Mouse (Mus musculus): ENCODE data around the gene 2610001J05Rik. TPM values are rescaled to one million over a fixed set of nuclear protein-coding genes. Genes with fewer than 3 reads are reported as not detected.
A peak's percentile ranks its signal among the peaks of the same experiment; 100 is the strongest.
"Not testable (repeated sequence)": the region's sequence is repeated elsewhere in the genome, so short reads cannot be mapped to it uniquely, and the experiment has no call there.

2610001J05Rik gene
- 10 to 100 TPM; 41.2 to 42.1 TPM for total RNA-seq (2021)
- long read RNA-seq, experiment 1, transcript 2610001J05Rik-203 (1 exons, 1,606 nt) = major isoform, 21 of 38 reads
- long read RNA-seq, experiment 1, transcript 2610001J05Rik-201 (3 exons, 3,177 nt) = minor isoform, 15 of 38 reads
- long read RNA-seq, experiment 1, partial matches to known transcripts = 0 of 38 reads
- long read RNA-seq, experiment 1, other reads (novel, unspliced or antisense) = 2 of 38 reads
- long read RNA-seq, experiment 2, transcript 2610001J05Rik-203 (1 exons, 1,606 nt) = major isoform, 15 of 30 reads
- long read RNA-seq, experiment 2, transcript 2610001J05Rik-201 (3 exons, 3,177 nt) = minor isoform, 13 of 30 reads
- long read RNA-seq, experiment 2, partial matches to known transcripts = 0 of 30 reads
- long read RNA-seq, experiment 2, other reads (novel, unspliced or antisense) = 2 of 30 reads

- DNase-seq (ENCODE audit: low spot score in 2 of 2) = peak; percentile 46 to 76
These were observed at the start of gene 2610001J05Rik for GRCm38 (mm10) chr6:13870919-13871624. 2610001J05Rik (minus strand) TSS chr6:13871518.

- DNase-seq (ENCODE audit: low spot score in 2 of 2) = no peak
These were observed 38.6 kb upstream of the 2610001J05Rik start for GRCm38 (mm10) chr6:13909762-13910537.

GRCm38 (mm10) chr6:13902941-13903627 lies 31.8 kb upstream of the 2610001J05Rik start:
- no peak for DNase-seq (ENCODE audit: low spot score in 2 of 2)

GRCm38 (mm10) chr6:13884877-13885592 lies 13.7 kb upstream of the 2610001J05Rik start:
- DNase-seq (ENCODE audit: low spot score in 2 of 2) = no peak

- DNase-seq (ENCODE audit: low spot score in 2 of 2) = no peak
These were observed 11.6 kb upstream of the 2610001J05Rik start for GRCm38 (mm10) chr6:13882919-13883318.

GRCm38 (mm10) chr6:13873959-13874358 lies 2.6 kb upstream of the 2610001J05Rik start:
- DNase-seq (ENCODE audit: low spot score in 2 of 2) = no peak

GRCm38 (mm10) chr6:13872076-13872475 lies 758 bp upstream of the 2610001J05Rik start:
- DNase-seq (ENCODE audit: low spot score in 2 of 2) = no peak

GRCm38 (mm10) chr6:13871625-13871958 lies 274 bp upstream of the 2610001J05Rik start:
- no peak for DNase-seq (ENCODE audit: low spot score in 2 of 2)

GRCm38 (mm10) chr6:13870289-13870741 lies 1.0 kb downstream of the 2610001J05Rik start:
- no peak for DNase-seq (ENCODE audit: low spot score in 2 of 2)

- DNase-seq (ENCODE audit: low spot score in 2 of 2) = no peak
These were observed 10.7 kb downstream of the 2610001J05Rik start for GRCm38 (mm10) chr6:13860596-13860995.

- no peak for DNase-seq (ENCODE audit: low spot score in 2 of 2)
These were observed 11.3 kb downstream of the 2610001J05Rik start for GRCm38 (mm10) chr6:13859877-13860585.

- DNase-seq (ENCODE audit: low spot score in 2 of 2) = no peak
These were observed 17.1 kb downstream of the 2610001J05Rik start for GRCm38 (mm10) chr6:13854230-13854629.

GRCm38 (mm10) chr6:13853244-13853643 lies 18.1 kb downstream of the 2610001J05Rik start:
- DNase-seq (ENCODE audit: low spot score in 2 of 2) = no peak

- DNase-seq (ENCODE audit: low spot score in 2 of 2) = not testable (repeated sequence)
These were observed 25.3 kb downstream of the 2610001J05Rik start for GRCm38 (mm10) chr6:13846031-13846430.

GRCm38 (mm10) chr6:13839345-13840054 lies 31.8 kb downstream of the 2610001J05Rik start, which contains the start of gene Gpr85:
Gpr85 (minus strand) TSS chr6:13839942.
- no peak for DNase-seq (ENCODE audit: low spot score in 2 of 2)

- DNase-seq (ENCODE audit: low spot score in 2 of 2) = peak; percentile 36 to 37
These were observed 32.5 kb downstream of the 2610001J05Rik start for GRCm38 (mm10) chr6:13838677-13839344.

- DNase-seq (ENCODE audit: low spot score in 2 of 2) = no peak
These were observed 33.2 kb downstream of the 2610001J05Rik start for GRCm38 (mm10) chr6:13837916-13838676.
